Mouse (Mus musculus) lung, postnatal 0 days (tissue): ENCODE results near the gene Elp5. TPM values are rescaled to one million over a fixed set of nuclear protein-coding genes. Genes with fewer than 3 reads are reported as not detected.

Experiments
- ATAC-seq: fragments of 200-750 bp; cut with Nextera tagmentation; 2 replicates; pipeline ENCODE4 v1.8.0; 2017; ENCODE audit warnings: moderate library complexity
- DNase-seq: peaks from one replicate; pipeline ENCODE4 v3.0.0-alpha.2; 2016; ENCODE audit warnings: low spot score
- H3K27ac ChIP-seq: fragments of 300-500 bp; sonication (generic); 2 replicates; pipeline ENCODE4 v1.5.1; 2014; ENCODE audit warnings: antibody characterized with exemption, mild to moderate bottlenecking, low read length, mixed read lengths
- H3K27me3 ChIP-seq: fragments of 300-500 bp; sonication (generic); replicated peaks from 2 replicates; pipeline ENCODE4 v1.6.1; 2014; ENCODE audit warnings: low read length, mixed read lengths; ENCODE audit not compliant: insufficient read depth
- H3K36me3 ChIP-seq: fragments of 300-500 bp; sonication (generic); 2 replicates; pipeline ENCODE4 v1.6.1; 2014; ENCODE audit warnings: low read length, mixed read lengths; ENCODE audit not compliant: insufficient read depth
- H3K4me1 ChIP-seq: fragments of 300-500 bp; sonication (generic); 2 replicates; pipeline ENCODE4 v1.6.1; 2014; ENCODE audit warnings: antibody characterized with exemption, low read depth, low read length, mixed read lengths; ENCODE audit not compliant: insufficient read depth
- H3K4me2 ChIP-seq: fragments of 300-500 bp; sonication (generic); replicated peaks from 2 replicates; pipeline ENCODE4 v1.6.1; 2014; ENCODE audit warnings: low read depth, mild to moderate bottlenecking, low read length, moderate library complexity, mixed read lengths
- H3K4me3 ChIP-seq: fragments of 300-500 bp; sonication (generic); 2 replicates; pipeline ENCODE4 v1.5.1; 2014; ENCODE audit warnings: low read depth, low read length
- H3K9ac ChIP-seq: fragments of 300-500 bp; sonication (generic); replicated peaks from 2 replicates; pipeline ENCODE4 v1.6.1; 2014; ENCODE audit warnings: low read depth, mild to moderate bottlenecking
- H3K9me3 ChIP-seq: fragments of 300-500 bp; sonication (generic); 2 replicates; pipeline ENCODE4 v1.6.1; 2016; ENCODE audit warnings: low read length, mixed read lengths
- CTCF ChIP-seq: IDR thresholded peaks from 2 replicates; pipeline ENCODE4 v1.5.1; 2016; ENCODE audit warnings: antibody characterized with exemption, mild to moderate bottlenecking
- EP300 ChIP-seq: IDR thresholded peaks from 2 replicates; pipeline ENCODE4 v1.6.1; 2016; ENCODE audit warnings: antibody characterized with exemption, mild to moderate bottlenecking, control low read depth
- WGBS: fragments of 180-500 bp; shearing (Covaris S2); extraction: QIAGEN DNeasy Blood & Tissue Kit; methylation state at CpG from one replicate; pipeline ENCODE4 v1.1.7; 2014; 5-methylcytosine and 5-hydroxymethylcytosine counted together
- polyA plus RNA-seq: library from polyadenylated mRNA; unstranded; fragments of >200 nt; fragmentation: Nextera tagmentation; extraction: Ambion mirVana; gene quantifications from 2 replicates; pipeline ENCODE4 v1.2.1, GENCODE M21; 2015

Elp5 gene
- polyA plus RNA-seq, 1 experiment from 2014 or later = 72.1 TPM

DNA sequence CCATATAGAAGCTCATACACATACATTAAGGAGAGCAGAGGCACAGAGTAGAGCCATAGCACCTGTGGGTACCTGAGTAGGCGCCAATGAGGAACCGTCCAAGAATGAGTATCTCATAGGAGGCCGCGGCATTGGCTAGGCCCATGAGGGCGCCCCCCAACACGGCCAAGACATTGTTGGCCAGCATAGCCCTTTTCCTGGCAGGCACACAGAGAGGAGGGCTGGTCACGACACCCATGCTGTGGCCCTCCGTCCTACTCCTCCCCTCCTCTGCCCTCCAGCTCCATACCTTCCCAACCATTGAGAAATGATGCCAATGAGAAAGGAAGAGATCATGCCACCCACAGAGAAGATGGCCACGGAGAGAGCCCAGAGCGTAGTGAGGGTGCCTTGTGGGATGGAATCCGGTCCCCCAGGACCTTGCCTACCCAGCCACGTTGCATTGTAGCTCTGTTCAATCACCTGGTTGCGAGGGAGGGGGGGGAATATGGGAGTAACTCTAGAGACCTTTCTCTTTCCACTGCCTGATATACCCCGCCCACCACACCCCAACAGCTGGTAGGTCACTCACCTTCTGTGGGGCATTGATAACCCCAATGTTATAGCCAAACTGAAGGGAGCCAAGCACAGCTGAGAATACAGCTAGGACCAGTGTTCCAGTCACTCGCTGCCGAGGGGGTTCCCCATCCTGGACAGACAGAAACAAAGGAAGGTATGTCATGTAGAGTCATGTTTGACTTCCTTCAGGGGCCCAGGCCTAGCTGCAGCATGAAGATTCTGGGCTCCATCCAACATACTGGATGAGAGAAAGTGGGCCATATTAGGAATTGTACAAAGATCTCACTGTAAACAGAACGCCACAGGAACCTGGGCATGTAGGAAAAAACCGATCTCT is 36.1 kb downstream of the Elp5 start:
- Histone ChIP-seq H3K9ac (no peak overlapping the region), H3K27ac (no peak overlapping the region), H3K4me3 (no peak overlapping the region), H3K27me3 (no peaks in the 10 kb centered on the region), H3K4me1 (no peaks in the 10 kb centered on the region), H3K36me3 (no peaks in the 10 kb centered on the region), H3K4me2 (no peak overlapping the region), H3K9me3 (no peaks in the 10 kb centered on the region)
- no peak for ATAC-seq
- DNase-seq = no peak
- 88% methylated on average over 18 of the region's 18 CpGs for whole genome bisulfite sequencing
- no peak for TF ChIP-seq EP300
- no peak for TF ChIP-seq CTCF

GRCm38 (mm10) chr11:69945216-69945615 is 37.1 kb downstream of the Elp5 start:
- TF ChIP-seq CTCF = no peak
- no peak for TF ChIP-seq EP300
- ATAC-seq = no peak
- no peak for DNase-seq
- Histone ChIP-seq H3K27ac (no peak overlapping the region), H3K36me3 (no peaks in the 10 kb centered on the region), H3K4me2 (no peak overlapping the region), H3K9me3 (no peaks in the 10 kb centered on the region), H3K27me3 (no peaks in the 10 kb centered on the region), H3K9ac (no peak overlapping the region), H3K4me3 (no peak overlapping the region), H3K4me1 (no peaks in the 10 kb centered on the region)
- 61% methylated on average over 13 of the region's 13 CpGs for WGBS

DNA sequence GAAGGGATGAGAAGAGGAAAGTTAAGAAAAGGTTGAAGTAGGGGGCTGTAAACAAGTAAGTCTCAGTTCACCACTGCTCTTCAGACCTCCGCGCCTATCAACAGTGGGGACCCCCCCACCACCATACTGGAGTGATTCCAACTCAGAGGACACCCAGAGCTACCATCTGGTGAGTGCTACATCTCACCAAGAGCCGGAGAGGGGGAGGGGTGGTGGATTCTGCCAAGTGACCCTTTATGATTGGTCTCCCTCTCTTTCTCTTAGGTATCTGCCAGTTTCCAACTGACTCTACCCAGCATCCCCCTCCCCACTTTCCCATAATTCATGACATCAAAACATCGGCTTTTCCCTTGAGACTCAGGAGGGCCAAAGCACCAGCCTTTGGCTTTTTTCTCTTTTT is 41.4 kb downstream of the Elp5 start:
- no peak overlapping the region for H3K9ac ChIP-seq
- H3K4me1 ChIP-seq = peaks cover 9% of the 10 kb centered on the region; the same call in 1 of the 2 replicates
- H3K4me3 ChIP-seq = no peak overlapping the region
- TF ChIP-seq CTCF (no peak), EP300 (no peak)
- H3K27me3 ChIP-seq = peaks cover 9% of the 10 kb centered on the region; the same call in 1 of the 2 replicates
- H3K9me3 ChIP-seq = no peaks in the 10 kb centered on the region
- H3K27ac ChIP-seq = no peak overlapping the region
- DNase-seq = no peak
- 74% methylated on average over 4 of the region's 4 CpGs for WGBS
- no peak for ATAC-seq
- H3K36me3 ChIP-seq = no peaks in the 10 kb centered on the region
- no peak overlapping the region for H3K4me2 ChIP-seq

GRCm38 (mm10) chr11:69939731-69940130 is 42.6 kb downstream of the Elp5 start:
- Histone ChIP-seq H3K4me1 (peaks cover 13% of the 10 kb centered on the region; the same call in 1 of the 2 replicates), H3K36me3 (no peaks in the 10 kb centered on the region), H3K4me3 (no peak overlapping the region), H3K9me3 (no peaks in the 10 kb centered on the region), H3K27ac (no peak overlapping the region), H3K4me2 (no peak overlapping the region), H3K9ac (no peak overlapping the region), H3K27me3 (peaks cover 13% of the 10 kb centered on the region; the same call in 1 of the 2 replicates)
- TF ChIP-seq CTCF (no peak), EP300 (no peak)
- no peak for DNase-seq
- ATAC-seq = no peak
- 93% methylated on average over 17 of the region's 17 CpGs for WGBS

DNA sequence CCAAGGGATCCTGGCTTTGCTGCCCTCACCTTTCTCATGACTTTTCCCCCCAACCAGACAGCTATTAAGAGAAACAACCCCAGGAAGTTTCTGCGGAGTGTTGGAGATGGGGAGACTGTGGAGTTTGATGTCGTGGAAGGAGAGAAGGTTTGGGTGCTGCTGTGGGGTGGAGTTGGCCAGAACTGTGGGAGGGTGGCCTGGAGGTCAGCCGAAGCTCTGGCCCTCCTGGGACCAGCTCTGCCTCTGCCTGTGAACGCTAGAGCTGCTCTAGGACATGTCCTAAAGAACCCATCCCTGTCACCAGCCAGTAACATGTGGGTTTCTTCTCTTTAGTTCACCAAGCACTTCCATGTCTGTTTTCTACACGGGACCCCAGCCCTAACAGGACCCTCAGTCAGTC is 43.1 kb downstream of the Elp5 start:
- Histone ChIP-seq H3K4me1 (peaks cover 15% of the 10 kb centered on the region; the same call in 1 of the 2 replicates), H3K27ac (no peak overlapping the region), H3K9ac (no peak overlapping the region), H3K4me2 (no peak overlapping the region), H3K36me3 (no peaks in the 10 kb centered on the region), H3K27me3 (peaks cover 13% of the 10 kb centered on the region; the same call in 1 of the 2 replicates), H3K4me3 (no peak overlapping the region), H3K9me3 (no peaks in the 10 kb centered on the region)
- DNase-seq (no peak), ATAC-seq (no peak)
- no peak for TF ChIP-seq EP300
- TF ChIP-seq CTCF = no peak
- WGBS = 58% methylated on average over 5 of the region's 5 CpGs

- no peak overlapping the region for H3K9ac ChIP-seq
- TF ChIP-seq EP300 (no peak), CTCF (no peak)
- no peaks in the 10 kb centered on the region for H3K36me3 ChIP-seq
- no peak overlapping the region for H3K4me3 ChIP-seq
- H3K9me3 ChIP-seq = no peaks in the 10 kb centered on the region
- no peak overlapping the region for H3K4me2 ChIP-seq
- H3K27me3 ChIP-seq = peaks cover 13% of the 10 kb centered on the region; the same call in 1 of the 2 replicates
- 29% methylated on average over 9 of the region's 9 CpGs for WGBS
- peaks cover 15% of the 10 kb centered on the region; the same call in 1 of the 2 replicates for H3K4me1 ChIP-seq
- no peak overlapping the region for H3K27ac ChIP-seq
- ATAC-seq (no peak), DNase-seq (no peak)
Observed at GRCm38 (mm10) chr11:69938401-69938979, 43.8 kb downstream of the Elp5 start.
